Mouse (Mus musculus): ENCODE measurements around the gene Zfp365.

DNA sequence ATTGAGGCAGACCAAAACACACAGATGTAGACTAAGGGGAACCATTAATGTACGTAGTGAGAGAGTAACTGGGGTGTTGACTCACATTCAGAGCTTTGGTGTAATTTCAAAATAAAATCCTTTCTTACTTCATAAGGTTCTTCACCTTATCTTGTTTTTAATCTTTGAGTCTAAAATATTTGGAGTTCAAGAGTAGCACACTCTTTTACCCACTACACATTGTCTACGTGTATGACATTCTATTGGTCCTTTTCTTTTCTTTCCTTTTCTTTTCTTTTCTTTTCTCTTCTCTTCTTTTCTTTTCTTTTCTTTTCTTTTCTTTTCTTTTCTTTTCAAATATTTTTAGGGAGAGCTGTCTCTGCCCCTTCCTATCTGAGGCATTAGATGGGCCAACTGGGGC, 43.5 kb upstream of the Zfp365 start:
- no peak for TF ChIP-seq POLR2A (IDR thresholded peaks at IDR 0.05; ENCODE audit: borderline replicate concordance, control insufficient read depth, low read depth, low read length)
- TF ChIP-seq CTCF (IDR thresholded peaks at IDR 0.05; ENCODE audit: control insufficient read depth, insufficient read depth, low read length), result no peak

Measured in bone marrow, adult 2 months (tissue).